Mouse (Mus musculus): ENCODE data around the gene Lgalsl.

Gene Lgalsl

DNA sequence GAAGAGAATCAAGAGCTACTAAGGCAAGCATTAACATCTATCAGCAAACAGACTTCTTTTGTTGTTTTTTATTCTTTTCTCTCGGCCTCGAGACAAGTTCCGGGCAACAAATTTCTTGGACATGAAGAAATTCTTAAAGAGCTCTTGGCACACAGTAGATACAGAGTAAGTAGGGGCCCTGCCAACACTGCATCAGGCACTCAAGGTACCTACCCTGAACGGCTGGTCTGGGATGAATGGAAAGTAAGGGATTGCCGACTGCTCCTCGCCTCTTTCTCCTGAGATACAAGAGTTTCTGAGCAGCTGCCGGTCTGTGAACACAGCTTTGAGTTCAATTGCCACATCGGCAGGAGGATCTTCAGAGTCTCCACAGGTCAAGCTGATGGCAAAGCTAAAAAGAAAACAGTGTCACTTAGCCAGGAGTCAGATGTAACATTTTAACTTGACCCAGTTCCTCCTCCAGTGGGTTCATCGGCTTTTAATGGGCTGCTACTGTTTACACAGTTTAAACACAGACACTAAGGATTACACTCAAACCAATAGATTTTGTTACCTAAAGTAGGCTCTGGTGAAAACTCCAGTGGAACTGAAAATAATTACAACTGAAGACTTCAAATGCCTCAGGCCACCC lies 1.7 kb downstream of the Lgalsl start:
- in situ Hi-C loops (cut with MboI; ENCODE audit: low sequenced_read_pairs): no loop called here

GRCm38 (mm10) chr11:20823961-20824360 lies 6.9 kb downstream of the Lgalsl start:
- in situ Hi-C loops (cut with MboI; ENCODE audit: low sequenced_read_pairs): no loop called here

DNA sequence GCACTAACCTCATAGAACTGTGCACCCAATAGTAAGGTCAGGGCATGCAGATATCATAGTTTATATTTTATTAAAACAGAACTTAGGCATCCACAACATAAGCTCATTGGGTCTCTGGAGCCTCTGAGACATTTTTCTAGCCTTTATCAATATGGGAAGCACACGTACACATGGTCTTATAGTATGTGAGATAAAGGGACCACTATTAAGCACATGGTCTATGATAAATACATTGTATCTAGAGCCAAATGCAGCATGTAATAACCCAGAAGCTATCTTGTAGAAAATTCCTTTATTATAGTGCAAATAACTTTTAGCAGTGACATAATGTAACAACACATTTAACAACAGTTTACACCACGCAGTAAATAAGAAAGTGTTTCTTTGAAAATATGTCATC lies 7.6 kb downstream of the Lgalsl start:
- in situ Hi-C loops (cut with MboI; ENCODE audit: low sequenced_read_pairs): no loop called here

DNA sequence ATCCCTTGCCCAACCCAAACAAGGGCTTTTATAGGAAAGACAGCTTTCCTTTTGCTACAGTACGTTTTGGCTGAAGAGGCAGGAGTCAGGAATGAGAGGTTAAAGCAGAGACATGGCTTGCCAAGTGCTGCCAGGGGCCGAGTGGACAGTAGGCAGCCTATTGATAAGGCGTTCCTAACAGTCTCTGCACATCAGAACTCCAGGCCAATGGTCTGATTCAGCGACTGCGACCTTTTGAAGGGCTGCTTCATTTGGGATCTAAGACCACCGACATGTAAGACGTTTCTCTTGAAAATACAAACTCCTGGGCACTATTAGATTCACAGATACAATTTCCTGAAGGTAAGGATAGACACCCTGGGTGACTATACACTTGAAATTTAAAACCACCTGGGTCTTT lies 9.5 kb downstream of the Lgalsl start:
- in situ Hi-C loops (cut with MboI; ENCODE audit: low sequenced_read_pairs): no loop called here

DNA sequence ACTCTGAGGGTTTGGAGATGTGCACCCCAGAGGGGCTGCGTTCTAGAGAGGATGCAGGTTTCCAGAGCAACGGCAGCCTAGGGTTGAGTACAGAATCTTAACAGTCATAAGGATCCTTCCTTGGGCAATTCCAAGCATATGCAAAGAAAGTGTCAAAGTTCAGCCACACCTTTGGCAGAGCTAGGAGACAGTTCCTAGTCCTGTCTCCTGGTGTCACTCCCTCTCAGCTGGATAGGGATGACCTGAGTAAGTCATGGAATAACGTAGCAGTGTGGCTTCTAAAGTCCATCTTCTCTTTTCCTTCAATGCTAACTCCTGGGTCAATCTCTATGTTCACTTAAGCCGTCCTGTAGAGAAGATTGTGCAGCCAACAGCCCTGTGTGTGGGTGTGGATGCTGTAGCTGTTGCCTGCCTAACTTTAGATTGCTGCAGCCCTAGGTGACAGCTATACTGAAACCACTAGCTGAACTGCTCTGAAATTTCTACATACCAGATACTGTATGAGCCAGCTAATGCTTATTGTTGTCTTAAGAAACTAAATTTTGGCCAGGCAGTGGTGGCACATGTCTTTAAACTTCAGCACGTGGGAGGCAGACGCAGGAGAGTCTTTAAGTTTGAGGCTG lies 16.8 kb downstream of the Lgalsl start:
- in situ Hi-C loops (cut with MboI; ENCODE audit: low sequenced_read_pairs): no loop called here

DNA sequence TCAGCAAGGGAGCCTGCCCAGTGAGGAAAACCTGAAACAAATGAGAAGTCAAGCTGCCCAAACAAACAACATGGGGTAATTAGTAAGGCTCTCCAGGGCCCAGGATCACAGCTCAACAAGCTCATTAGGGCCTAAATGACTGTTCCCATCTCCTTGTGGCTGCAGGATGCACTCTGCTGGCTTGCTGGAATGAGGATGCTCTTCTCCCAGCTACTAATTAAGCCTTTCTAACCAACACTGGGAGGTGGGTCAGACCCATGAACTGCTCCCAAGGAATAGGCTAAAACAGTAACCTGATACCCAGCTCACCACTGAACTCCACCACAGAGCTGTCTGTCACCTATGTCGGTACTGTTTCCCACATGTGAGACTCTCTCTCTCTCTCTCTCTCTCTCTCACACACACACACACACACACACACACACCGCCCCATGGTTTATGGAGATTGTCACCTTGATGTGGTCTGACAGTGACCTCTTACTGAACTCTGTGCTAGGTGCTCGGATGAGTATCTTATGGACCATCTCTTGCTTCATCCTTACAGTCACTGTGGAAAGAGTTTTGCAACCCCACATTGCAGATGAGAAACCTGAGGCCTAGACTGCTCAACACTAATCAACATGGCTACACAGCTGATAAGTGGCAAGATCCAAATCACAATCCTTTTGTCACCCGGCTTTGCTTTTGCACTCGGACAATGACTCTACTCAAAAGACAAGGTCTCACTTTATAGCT lies 18.5 kb downstream of the Lgalsl start:
- in situ Hi-C loops (cut with MboI; ENCODE audit: low sequenced_read_pairs): no loop called here

- in situ Hi-C loops (cut with MboI; ENCODE audit: low sequenced_read_pairs): no loop called here
These were observed 24.2 kb downstream of the Lgalsl start for GRCm38 (mm10) chr11:20806659-20807058.

GRCm38 (mm10) chr11:20805604-20806249 lies 25.1 kb downstream of the Lgalsl start:
- in situ Hi-C loops (cut with MboI; ENCODE audit: low sequenced_read_pairs): no loop called here

GRCm38 (mm10) chr11:20804416-20804815 lies 26.4 kb downstream of the Lgalsl start:
- in situ Hi-C loops (cut with MboI; ENCODE audit: low sequenced_read_pairs): no loop called here

DNA sequence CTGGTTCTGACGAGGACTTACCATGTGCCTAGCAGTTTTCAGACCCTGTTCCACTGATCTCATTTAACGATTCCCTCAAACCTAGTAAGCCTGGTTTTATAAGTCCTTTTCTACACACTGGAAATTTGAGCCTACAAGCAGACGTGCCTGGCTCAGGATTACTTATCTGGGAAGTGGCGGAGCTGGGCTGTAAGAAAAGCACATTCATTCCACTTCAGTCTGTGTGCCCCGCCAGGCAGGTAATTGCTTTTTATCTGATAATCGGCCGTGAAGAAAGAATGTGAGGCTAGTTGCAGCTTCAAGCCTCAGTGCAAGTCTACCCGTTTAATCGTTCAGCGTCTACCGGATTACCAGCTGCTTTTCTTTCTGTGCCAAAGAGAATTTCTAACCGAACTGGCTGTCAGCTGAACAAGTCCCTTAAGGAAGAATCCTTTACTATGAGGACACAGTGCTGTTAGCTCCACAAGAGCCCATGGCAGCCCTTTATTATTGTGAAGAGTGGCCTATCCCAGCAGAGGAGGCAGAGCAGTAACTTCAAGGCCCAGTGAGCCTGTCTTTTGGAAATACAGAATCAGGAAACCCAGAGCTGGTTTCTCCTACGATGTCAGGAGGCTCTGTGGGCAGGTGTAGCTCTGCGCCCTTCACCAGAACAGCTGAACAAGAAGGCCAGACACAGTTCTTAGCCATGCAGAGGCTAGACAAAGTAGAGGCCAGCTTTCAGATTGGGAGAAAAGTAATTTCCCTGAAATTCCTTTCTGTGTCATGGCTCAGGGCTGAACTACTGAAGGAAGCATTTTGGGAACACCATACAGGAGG lies 30.4 kb downstream of the Lgalsl start:
- in situ Hi-C loops (cut with MboI; ENCODE audit: low sequenced_read_pairs): no loop called here

GRCm38 (mm10) chr11:20797841-20798240 lies 33.0 kb downstream of the Lgalsl start:
- in situ Hi-C loops (cut with MboI; ENCODE audit: low sequenced_read_pairs): loop anchor here (5.0 to 25.0 kb wide), 2 partner anchors 114 to 664 kb away; no protein-coding TSS in a partner anchor

DNA sequence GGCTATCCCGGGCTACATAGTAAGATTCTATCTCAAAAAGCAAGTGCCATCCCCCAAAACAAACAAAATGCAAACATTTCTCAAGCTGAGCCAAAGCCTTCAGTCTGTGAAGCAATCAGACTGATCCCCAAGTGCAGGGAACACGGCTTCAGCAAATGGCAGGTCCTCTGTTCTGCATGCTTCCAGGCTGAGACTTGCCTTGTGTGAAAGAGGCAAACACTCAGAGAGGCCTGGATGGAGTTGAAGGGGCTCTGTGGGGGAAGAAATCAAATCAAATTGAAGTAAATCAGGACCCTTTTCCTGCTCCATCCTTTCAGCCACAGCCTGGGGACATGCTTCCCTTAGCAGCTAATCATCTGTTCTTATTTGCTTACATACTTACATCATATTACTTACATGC lies 35.4 kb downstream of the Lgalsl start:
- in situ Hi-C loops (cut with MboI; ENCODE audit: low sequenced_read_pairs): loop anchor here (5.0 to 25.0 kb wide), 2 partner anchors 117 to 667 kb away; no protein-coding TSS in a partner anchor

GRCm38 (mm10) chr11:20794913-20795254 lies 36.0 kb downstream of the Lgalsl start:
- in situ Hi-C loops (cut with MboI; ENCODE audit: low sequenced_read_pairs): loop anchor here (5.0 to 25.0 kb wide), 2 partner anchors 117 to 667 kb away; no protein-coding TSS in a partner anchor

DNA sequence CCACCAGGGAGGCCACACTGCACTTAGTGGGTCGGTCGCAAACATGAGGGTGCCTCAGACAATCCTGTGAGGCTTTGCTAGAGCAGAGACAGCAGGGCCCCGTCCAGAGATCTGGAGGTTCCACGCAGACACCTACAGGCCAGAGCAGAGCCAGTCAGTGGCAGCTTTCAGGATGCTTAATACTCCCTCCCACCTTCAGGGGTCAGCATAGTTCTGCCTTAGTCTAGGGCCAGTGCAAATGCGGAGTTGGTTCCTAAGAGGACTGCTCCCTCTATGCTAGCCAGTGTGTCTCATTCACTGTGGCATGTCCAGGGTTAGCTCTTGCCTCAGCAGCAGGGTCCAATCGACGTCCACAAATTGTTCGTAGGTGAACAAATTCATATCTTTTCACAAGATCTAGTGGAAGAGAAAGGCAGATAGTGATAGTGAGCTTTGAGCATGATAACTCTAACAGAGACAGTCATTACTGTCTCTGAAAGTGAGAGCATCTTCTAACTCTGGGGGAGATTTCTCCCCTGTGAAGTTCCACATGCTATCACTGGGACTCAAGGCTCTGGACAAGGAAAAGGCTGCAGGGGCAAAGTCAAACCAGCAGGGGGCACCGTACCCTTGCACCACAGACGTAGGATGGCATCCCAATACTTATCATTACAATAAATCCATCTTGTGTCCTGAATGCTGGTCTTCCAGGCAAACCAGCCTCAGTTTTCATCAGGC lies 36.5 kb downstream of the Lgalsl start:
- in situ Hi-C loops (cut with MboI; ENCODE audit: low sequenced_read_pairs): loop anchor here (25.0 kb wide), 1 partner anchor 668 kb away; no protein-coding TSS in a partner anchor

DNA sequence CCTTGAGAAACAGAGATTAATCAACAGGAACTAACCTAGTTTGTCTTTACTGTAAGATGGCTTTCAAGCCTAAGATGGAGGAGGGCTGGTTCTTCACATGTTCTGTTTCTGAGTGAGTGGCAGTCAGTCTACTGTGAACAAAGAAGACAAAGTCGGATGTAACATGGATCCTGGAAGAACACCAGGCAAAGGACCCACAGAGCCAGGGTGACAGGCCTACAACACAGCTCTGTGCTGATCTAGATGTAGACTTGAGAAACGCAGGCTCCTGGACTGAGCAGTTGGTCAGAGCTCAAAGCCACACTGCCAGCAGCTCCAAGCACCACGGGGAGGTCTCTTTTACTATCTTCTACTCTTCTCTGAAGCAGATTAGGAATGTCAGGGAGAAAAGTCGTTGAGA lies 37.2 kb downstream of the Lgalsl start:
- in situ Hi-C loops (cut with MboI; ENCODE audit: low sequenced_read_pairs): loop anchor here (25.0 kb wide), 1 partner anchor 669 kb away; no protein-coding TSS in a partner anchor

DNA sequence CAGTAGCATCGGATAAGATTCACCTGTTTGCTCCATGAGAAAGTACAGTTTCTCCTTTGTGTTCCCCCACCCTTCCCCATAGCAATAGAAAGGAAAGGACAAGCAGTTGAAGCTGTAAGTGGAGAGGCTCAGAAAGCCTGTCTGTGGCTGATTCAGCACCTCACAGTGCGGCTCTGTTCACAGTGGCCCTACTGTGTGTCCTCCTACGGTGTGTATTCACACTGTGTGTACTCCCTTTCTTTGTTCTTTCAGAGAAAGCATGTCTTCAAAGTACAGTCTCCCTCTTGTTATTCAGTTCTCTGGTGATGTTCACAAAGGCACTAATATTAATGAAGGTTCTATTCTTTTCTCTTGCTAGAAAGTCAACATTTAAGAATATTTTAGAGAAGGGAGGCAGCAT lies 38.2 kb downstream of the Lgalsl start:
- in situ Hi-C loops (cut with MboI; ENCODE audit: low sequenced_read_pairs): loop anchor here (25.0 kb wide), 1 partner anchor 670 kb away; no protein-coding TSS in a partner anchor

DNA sequence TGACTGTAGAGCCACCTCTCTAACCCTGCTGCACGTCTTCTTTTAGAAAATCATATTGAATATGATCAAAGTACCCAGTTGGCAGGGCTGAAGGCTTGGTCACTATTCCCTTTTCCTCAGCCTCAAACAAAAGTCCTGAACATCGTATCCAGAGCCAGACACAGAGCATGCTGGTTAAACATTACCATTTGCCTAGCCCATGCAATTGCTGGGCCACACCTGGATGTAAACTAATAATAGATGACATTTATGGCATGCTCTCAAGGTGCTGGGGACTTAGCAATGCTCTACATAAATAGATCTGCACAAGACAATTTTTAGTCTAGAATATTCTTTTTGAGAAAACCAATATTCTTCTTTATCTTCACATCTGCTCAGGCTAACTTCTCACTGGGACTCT lies 39.5 kb downstream of the Lgalsl start:
- in situ Hi-C loops (cut with MboI; ENCODE audit: low sequenced_read_pairs): loop anchor here (25.0 kb wide), 1 partner anchor 671 kb away; no protein-coding TSS in a partner anchor

DNA sequence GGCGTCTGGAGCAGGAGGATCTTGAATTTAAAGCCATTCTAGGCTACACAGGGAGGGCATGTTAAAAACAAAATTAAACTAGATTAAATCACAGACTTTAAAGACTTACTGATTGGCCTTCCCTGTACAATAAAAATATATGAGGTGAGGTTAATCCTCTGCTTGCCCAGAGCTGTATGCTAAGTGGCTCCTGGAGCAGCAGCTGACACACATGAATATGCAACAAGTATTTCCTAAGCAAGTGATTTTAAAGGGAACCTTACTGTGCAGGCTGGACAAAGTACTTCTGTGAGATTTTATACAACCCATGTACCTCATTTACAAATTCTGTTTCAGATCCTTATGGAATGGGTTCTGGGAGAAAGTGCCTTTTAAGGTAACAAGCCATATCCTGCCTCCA lies 41.8 kb downstream of the Lgalsl start:
- in situ Hi-C loops (cut with MboI; ENCODE audit: low sequenced_read_pairs): loop anchor here (25.0 kb wide), 1 partner anchor 673 kb away; no protein-coding TSS in a partner anchor

GRCm38 (mm10) chr11:20788070-20788469 lies 42.8 kb downstream of the Lgalsl start:
- in situ Hi-C loops (cut with MboI; ENCODE audit: low sequenced_read_pairs): loop anchor here (25.0 kb wide), 1 partner anchor 674 kb away; no protein-coding TSS in a partner anchor
